Mouse (Mus musculus) liver, adult 2 months (tissue): ENCODE results near the gene 2300002M23Rik. TPM values are rescaled to one million over a fixed set of nuclear protein-coding genes. Genes with fewer than 3 reads are reported as not detected.

Experiments
- DNase-seq: peaks from one replicate; pipeline ENCODE4 v3.0.0-alpha.2; 2011; ENCODE audit warnings: low read depth, low spot score; ENCODE audit errors: extremely low read depth
- H3K27ac ChIP-seq: fragments of 200-500 bp; replicated peaks from 2 replicates; pipeline ENCODE4 v1.5.1; 2012; ENCODE audit warnings: low read depth, mild to moderate bottlenecking, control low read depth, inconsistent platforms, low read length; ENCODE audit not compliant: insufficient read depth
- H3K27me3 ChIP-seq: fragments of 200-500 bp; 2 replicates; pipeline ENCODE4 v1.6.1; 2012; ENCODE audit warnings: mild to moderate bottlenecking, moderate library complexity, low read length, inconsistent platforms; ENCODE audit not compliant: control insufficient read depth, insufficient read depth
- H3K36me3 ChIP-seq: fragments of 200-500 bp; 2 replicates; pipeline ENCODE4 v1.6.1; 2012; ENCODE audit warnings: low read length, inconsistent platforms; ENCODE audit not compliant: control insufficient read depth, insufficient read depth
- H3K4me1 ChIP-seq: fragments of 200-500 bp; 2 replicates; pipeline ENCODE4 v1.6.1; 2011; ENCODE audit warnings: low read length; ENCODE audit not compliant: control insufficient read depth, insufficient read depth
- H3K4me3 ChIP-seq: fragments of 200-500 bp; 2 replicates; pipeline ENCODE4 v1.5.1; 2011; ENCODE audit warnings: low read depth, mild to moderate bottlenecking, control low read depth, low read length, moderate library complexity; ENCODE audit not compliant: insufficient read depth
- H3K79me2 ChIP-seq: fragments of 200-500 bp; 2 replicates; pipeline ENCODE4 v1.6.1; 2012; ENCODE audit warnings: inconsistent platforms, mild to moderate bottlenecking, low read length, moderate library complexity; ENCODE audit not compliant: control insufficient read depth, insufficient read depth
- H3K9ac ChIP-seq: fragments of 200-500 bp; 2 replicates; pipeline ENCODE4 v1.6.1; 2012; ENCODE audit warnings: low read depth, mild to moderate bottlenecking, control low read depth, inconsistent platforms, low read length
- CTCF ChIP-seq: fragments of 200-500 bp; IDR thresholded peaks from 2 replicates; pipeline ENCODE4 v1.5.1; 2011; ENCODE audit warnings: low read depth, low read length, control low read depth
- POLR2A ChIP-seq: fragments of 200-500 bp; IDR thresholded peaks from 2 replicates; pipeline ENCODE4 v1.6.1; 2011; ENCODE audit warnings: low read length, control low read depth; ENCODE audit not compliant: insufficient read depth; ENCODE audit errors: extremely low read depth
- WGBS: fragments of 180-500 bp; shearing (Covaris S2); methylation state at CpG from one replicate; pipeline ENCODE4 v1.1.7; 2018; 5-methylcytosine and 5-hydroxymethylcytosine counted together
- polyA plus RNA-seq: library from polyadenylated mRNA; depleted of rRNA; stranded (reverse); fragments of >200 nt; gene quantifications from 2 replicates; pipeline ENCODE4 v1.2.3, GENCODE M21; 2012
- total RNA-seq: library from RNA; depleted of rRNA; stranded (reverse); fragments of >200 nt; gene quantifications from 2 replicates; pipeline ENCODE4 v1.2.3, GENCODE M21; 2014

Gene 2300002M23Rik
- total and polyA plus RNA-seq, 2 experiments: not detected

DNA sequence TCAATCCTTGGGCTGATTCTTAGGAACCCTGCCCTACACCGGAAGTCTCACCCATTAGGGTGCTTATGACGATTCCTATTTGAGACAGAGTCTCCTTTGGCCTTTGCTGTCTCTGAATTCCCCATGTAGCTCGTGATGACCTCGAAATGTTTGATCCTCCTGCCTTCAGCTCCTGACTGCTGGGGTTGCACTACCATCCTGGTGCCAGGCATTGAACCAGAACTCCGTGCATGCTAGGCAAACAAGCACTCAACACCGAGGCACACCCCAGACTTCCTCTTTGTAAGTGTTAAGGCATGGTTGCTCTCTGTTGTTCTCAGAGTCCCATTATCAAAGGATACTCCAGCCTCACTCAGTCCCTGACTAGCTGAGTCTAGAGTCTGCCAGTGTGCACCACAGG is 23.2 kb upstream of the 2300002M23Rik start:
- WGBS: 65% methylated on average over 6 of the region's 6 CpGs
- Histone ChIP-seq H3K4me1 (no peaks in the 10 kb centered on the region), H3K27ac (no peak overlapping the region), H3K9ac (no peak overlapping the region), H3K27me3 (no peaks in the 10 kb centered on the region), H3K4me3 (no peak overlapping the region), H3K79me2 (no peaks in the 10 kb centered on the region), H3K36me3 (no peaks in the 10 kb centered on the region)
- DNase-seq: no peak
- no peak for TF ChIP-seq POLR2A
- no peak for TF ChIP-seq CTCF

DNA sequence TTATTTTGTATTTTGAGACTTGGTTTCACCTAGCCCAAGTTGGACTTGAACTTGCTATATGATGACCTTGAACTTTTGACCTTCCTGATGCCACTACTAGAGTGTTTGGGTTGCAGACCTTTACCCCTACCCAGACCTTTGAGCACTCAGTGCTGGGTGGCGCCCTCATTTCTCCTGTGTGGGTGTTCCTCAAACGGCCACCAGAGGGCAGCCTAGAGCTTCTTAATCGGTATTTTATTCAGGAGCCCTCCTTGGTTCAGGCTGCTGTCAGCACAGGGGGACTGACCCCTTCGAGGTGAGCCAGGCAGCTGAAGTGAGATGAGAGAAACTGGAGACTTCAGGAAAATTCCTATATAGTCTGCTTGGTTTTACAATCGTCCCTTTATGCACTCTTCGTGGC is 22.6 kb upstream of the 2300002M23Rik start:
- WGBS: 42% methylated on average over 6 of the region's 6 CpGs
- no peak overlapping the region for H3K4me3 ChIP-seq
- no peaks in the 10 kb centered on the region for H3K36me3 ChIP-seq
- H3K9ac ChIP-seq: no peak overlapping the region
- DNase-seq: peak; percentile 17
- H3K27me3 ChIP-seq: no peaks in the 10 kb centered on the region
- no peak overlapping the region for H3K27ac ChIP-seq
- TF ChIP-seq CTCF (peak; percentile 72), POLR2A (no peak)
- H3K79me2 ChIP-seq: no peaks in the 10 kb centered on the region
- no peaks in the 10 kb centered on the region for H3K4me1 ChIP-seq

DNA sequence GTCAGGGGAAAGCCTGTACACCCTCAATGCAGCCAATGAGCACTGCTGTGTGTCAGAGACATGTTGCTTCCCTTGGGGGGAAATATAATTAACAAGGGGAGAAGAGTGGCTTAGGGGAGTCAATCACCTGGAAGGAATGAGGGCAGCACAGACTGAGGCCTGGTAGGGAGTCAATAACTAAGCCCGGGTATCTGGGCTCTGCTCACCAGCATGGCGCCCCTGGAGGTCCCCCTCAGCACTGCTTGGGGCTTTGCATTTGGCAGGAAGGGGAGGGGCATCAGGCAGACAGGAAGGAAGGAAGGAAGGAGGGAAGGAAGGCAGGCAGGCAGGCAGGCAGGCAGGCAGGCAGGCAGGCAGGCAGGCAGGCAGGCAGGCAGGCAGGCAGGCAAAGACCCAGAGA is 19.8 kb upstream of the 2300002M23Rik start:
- no peaks in the 10 kb centered on the region for H3K27me3 ChIP-seq
- H3K4me1 ChIP-seq: no peaks in the 10 kb centered on the region
- H3K79me2 ChIP-seq: no peaks in the 10 kb centered on the region
- H3K4me3 ChIP-seq: no peak overlapping the region
- no peak for DNase-seq
- H3K27ac ChIP-seq: no peak overlapping the region
- WGBS: 88% methylated on average over 2 of the region's 2 CpGs
- H3K9ac ChIP-seq: no peak overlapping the region
- H3K36me3 ChIP-seq: no peaks in the 10 kb centered on the region
- no peak for TF ChIP-seq POLR2A
- TF ChIP-seq CTCF: no peak

DNA sequence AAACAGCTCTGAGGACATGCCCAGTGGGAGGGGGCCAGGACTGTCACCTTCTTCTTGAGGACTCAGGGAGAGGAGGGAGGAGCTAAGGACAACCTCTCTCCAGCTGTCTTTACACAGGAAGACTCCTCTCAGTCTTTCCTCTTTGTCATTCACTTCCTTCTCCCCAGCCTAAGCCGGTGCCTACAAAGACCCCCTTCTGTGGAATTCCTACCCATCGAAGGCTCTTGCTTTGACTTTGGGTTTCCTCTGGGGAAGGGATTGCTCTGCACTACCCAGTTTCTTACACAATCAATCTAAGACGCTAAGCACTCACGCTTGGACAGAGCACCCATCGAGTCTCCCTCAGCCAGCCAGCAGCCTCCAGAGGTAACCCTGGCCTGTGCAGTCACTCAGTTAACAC is 18.6 kb upstream of the 2300002M23Rik start:
- H3K27ac ChIP-seq: no peak overlapping the region
- WGBS: 48% methylated on average over 5 of the region's 5 CpGs

DNA sequence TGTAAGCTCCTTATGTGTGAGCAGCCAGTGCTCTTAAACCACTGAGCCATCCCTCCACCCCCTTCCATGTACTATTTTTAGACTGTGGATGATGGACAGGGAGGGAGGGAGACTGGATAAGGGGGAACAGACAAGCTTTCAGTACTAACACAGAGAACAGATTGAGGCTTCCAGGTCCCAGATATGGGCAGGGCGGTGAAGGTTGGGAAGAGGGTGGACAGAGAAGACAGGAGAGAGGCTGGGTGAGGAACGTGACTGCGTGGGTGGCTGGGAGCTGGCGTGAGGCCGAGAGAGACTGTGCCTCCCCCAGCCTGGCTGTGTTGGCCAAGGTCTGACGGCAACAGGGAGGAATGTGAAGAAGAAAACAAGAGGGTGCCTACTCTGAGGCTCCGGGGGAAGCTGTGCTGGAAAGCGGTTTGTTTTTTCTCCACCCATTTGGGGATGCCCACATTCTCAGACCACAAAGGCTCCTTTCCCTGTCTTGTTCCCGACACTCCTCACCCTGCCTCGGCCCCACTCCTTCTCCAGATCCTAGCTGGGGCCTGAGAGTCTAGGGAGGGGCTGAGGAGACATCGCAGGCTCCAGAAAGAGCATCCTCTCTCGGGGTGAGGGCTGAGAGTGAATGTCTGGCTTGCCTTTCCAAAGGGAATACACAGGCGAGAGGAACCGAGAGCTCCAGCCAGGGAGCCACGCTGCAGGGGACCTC is 17.7 kb upstream of the 2300002M23Rik start:
- DNase-seq: no peak
- Histone ChIP-seq H3K9ac (no peak overlapping the region), H3K79me2 (no peaks in the 10 kb centered on the region), H3K4me1 (no peaks in the 10 kb centered on the region), H3K36me3 (no peaks in the 10 kb centered on the region), H3K27ac (no peak overlapping the region), H3K4me3 (no peak overlapping the region), H3K27me3 (no peaks in the 10 kb centered on the region)
- 44% methylated on average over 15 of the region's 15 CpGs for WGBS
- TF ChIP-seq POLR2A (no peak), CTCF (no peak)

More for the DNA sequence above, 18.6 kb upstream of the 2300002M23Rik start:
- no peaks in the 10 kb centered on the region for H3K36me3 ChIP-seq
- H3K4me3 ChIP-seq: no peak overlapping the region
- no peaks in the 10 kb centered on the region for H3K79me2 ChIP-seq
- H3K27me3 ChIP-seq: no peaks in the 10 kb centered on the region
- H3K4me1 ChIP-seq: no peaks in the 10 kb centered on the region
- no peak for TF ChIP-seq POLR2A
- no peak for TF ChIP-seq CTCF
- H3K9ac ChIP-seq: no peak overlapping the region
- no peak for DNase-seq

DNA sequence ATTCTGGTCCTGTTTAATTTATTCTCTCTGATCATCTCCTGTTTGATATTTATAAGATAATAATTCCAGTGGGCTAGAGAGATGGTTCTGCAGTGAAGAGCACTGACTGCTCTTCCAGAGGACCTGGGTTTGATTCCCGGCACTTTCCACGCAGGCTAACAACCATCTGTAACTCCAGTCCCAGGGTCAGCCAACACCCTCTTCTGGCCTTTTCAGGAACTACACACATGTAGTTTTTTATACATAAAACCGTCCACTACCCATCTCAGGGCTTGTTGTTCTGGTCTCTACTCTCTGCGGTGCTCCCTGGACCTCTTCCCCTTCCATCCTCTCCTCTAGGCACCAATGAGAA is 17.1 kb upstream of the 2300002M23Rik start:
- no peak for TF ChIP-seq CTCF
- TF ChIP-seq POLR2A: no peak
- H3K9ac ChIP-seq: no peak overlapping the region
- no peak overlapping the region for H3K27ac ChIP-seq
- WGBS: 94% methylated on average over 4 of the region's 4 CpGs
- no peaks in the 10 kb centered on the region for H3K79me2 ChIP-seq
- H3K36me3 ChIP-seq: no peaks in the 10 kb centered on the region
- H3K4me3 ChIP-seq: no peak overlapping the region
- DNase-seq: no peak
- no peaks in the 10 kb centered on the region for H3K27me3 ChIP-seq
- no peaks in the 10 kb centered on the region for H3K4me1 ChIP-seq
